ENCODE assay signal across 23 mouse cellular contexts in genomic region chr17:25709994-25710393, GRCm38 (mm10). TPM values are rescaled to one million over a fixed set of nuclear protein-coding genes. Genes with fewer than 3 reads are reported as not detected.
"Had no signal": no experiment of that assay in that cellular context is flagged by ENCODE, and none has a peak within 500 bp of the region (broad histone marks: within the 10 kb centered on the region; RNA-seq: fewer than 3 reads in every experiment).

No protein-coding gene starts in this region.

- H3K9me3 ChIP-seq: lung, embryonic 15.5 days; midbrain, embryonic 12.5 days; neural tube, embryonic 12.5 days; stomach, embryonic 15.5 days had no signal

- H3K36me3 ChIP-seq: lung, embryonic 15.5 days; midbrain, embryonic 12.5 days; neural tube, embryonic 12.5 days; stomach, embryonic 15.5 days had no signal

- H3K4me2 ChIP-seq: lung, embryonic 15.5 days; midbrain, embryonic 12.5 days; neural tube, embryonic 12.5 days; stomach, embryonic 15.5 days had no signal

- ATAC-seq: liver, postnatal 0 days; lung, postnatal 0 days; midbrain, embryonic 16.5 days had no signal

- H3K9ac ChIP-seq: liver, postnatal 0 days; lung, embryonic 15.5 days; midbrain, embryonic 12.5 days; neural tube, embryonic 12.5 days; stomach, embryonic 15.5 days had no signal

- H3K4me1 ChIP-seq: lung, embryonic 15.5 days; megakaryocyte, embryonic 14.5 days; midbrain, embryonic 12.5 days; neural tube, embryonic 12.5 days; stomach, embryonic 15.5 days had no signal

- H3K27ac ChIP-seq: lung, embryonic 15.5 days; macrophage; midbrain, embryonic 12.5 days; neural tube, embryonic 12.5 days; stomach, embryonic 15.5 days; stomach, postnatal 0 days had no signal

- DNase-seq: liver, postnatal 0 days; lung, adult 2 months; lung, postnatal 14 days; lung, postnatal 36 days; midbrain, embryonic 14.5 days; right cerebral cortex, postnatal 14 days; thymus, adult 2 months; thymus, postnatal 25 days; thymus, postnatal 4 days had no signal

- H3K4me3 ChIP-seq: lung, embryonic 15.5 days; megakaryocyte, embryonic 14.5 days; midbrain, embryonic 12.5 days; neural tube, embryonic 12.5 days; stomach, embryonic 15.5 days had no signal

- H3K27me3 ChIP-seq: neural tube, embryonic 12.5 days; stomach, embryonic 15.5 days had no signal

RNA-seq across cellular contexts. Expression of gene Gng13, which starts 7.0 kb away (rescaled TPM):
- total RNA-seq: megakaryocyte progenitor cell, adult 5-6 weeks; monocyte, adult 5-6 weeks; neutrophil, adult 5-6 weeks had no signal
- polyA plus RNA-seq: lung, adult 2 months; macrophage; urinary bladder, adult 2 months had no signal

RNA-seq across cellular contexts. Expression of gene Mslnl, which starts 25.8 kb away (rescaled TPM):
- total RNA-seq: megakaryocyte progenitor cell, adult 5-6 weeks; monocyte, adult 5-6 weeks; neutrophil, adult 5-6 weeks had no signal
- polyA plus RNA-seq: liver, postnatal 0 days; macrophage; midbrain, embryonic 12.5 days; midbrain, embryonic 14.5 days; midbrain, embryonic 16.5 days; neural tube, embryonic 12.5 days; neural tube, embryonic 14.5 days; stomach, embryonic 15.5 days had no signal

RNA-seq across cellular contexts. Expression of gene Msln, which starts 44.2 kb away (rescaled TPM):
- total RNA-seq: megakaryocyte progenitor cell, adult 5-6 weeks; monocyte, adult 5-6 weeks had no signal
- polyA plus RNA-seq: macrophage; midbrain, embryonic 14.5 days; neural tube, embryonic 14.5 days had no signal
